Mouse (Mus musculus): ENCODE data around the gene Rab25. TPM values are rescaled to one million over a fixed set of nuclear protein-coding genes. Genes with fewer than 3 reads are reported as not detected.
A peak's percentile ranks its signal among the peaks of the same experiment; 100 is the strongest.

The Rab25 gene
- polyA plus RNA-seq, 1 experiment from 2014 or later = 55.6 TPM

DNA sequence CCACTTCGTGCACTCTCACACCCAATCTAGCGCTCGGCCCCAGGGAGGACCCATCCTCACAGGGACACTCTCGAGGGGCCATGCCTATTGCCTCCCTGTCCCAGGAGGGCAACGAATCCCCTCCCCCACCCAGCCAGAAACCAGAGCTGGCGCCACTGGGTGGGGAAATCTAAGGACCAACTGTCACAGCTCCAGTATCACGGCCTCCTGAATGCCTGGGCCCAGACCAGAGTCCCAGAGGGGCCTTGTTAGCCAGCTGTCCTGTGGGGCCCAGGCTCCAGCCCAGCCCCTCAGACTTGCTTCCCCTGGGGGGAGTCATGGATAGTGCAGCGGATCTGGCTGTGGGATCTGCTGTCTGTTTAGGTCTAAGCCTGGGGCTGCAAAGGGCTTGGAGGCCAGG is 20.5 kb downstream of the Rab25 start:
- Histone ChIP-seq H3K4me1 (replicated peaks; ENCODE audit: control insufficient read depth, insufficient read depth, low read length) (peaks cover 40% of the 10 kb centered on the region), H3K4me2 (ENCODE audit: low read length) (peak overlapping the region; percentile 3; the same call in 1 of the 2 replicates), H3K9me3 (ENCODE audit: control insufficient read depth, low read length) (no peaks in the 10 kb centered on the region), H3K27me3 (replicated peaks; ENCODE audit: control insufficient read depth, insufficient read depth, low read length) (no peaks in the 10 kb centered on the region), H3K27ac (ENCODE audit: low read depth) (no peak overlapping the region), H3K36me3 (ENCODE audit: control insufficient read depth, insufficient read depth, low read length) (peaks cover 13% of the 10 kb centered on the region), H3K4me3 (ENCODE audit: low read depth, low read length) (no peak overlapping the region), H3K9ac (ENCODE audit: low read length) (0 out of 2 replicates have a peak overlapping the region, but pooled peaks have one; percentile 7)
- ATAC-seq (replicated peaks; ENCODE audit: low FRiP score, low TSS enrichment, low read depth) (no peak), DNase-seq (ENCODE audit: low spot score) (no peak)
- 41% methylated on average over 8 of the region's 8 CpGs for WGBS

DNA sequence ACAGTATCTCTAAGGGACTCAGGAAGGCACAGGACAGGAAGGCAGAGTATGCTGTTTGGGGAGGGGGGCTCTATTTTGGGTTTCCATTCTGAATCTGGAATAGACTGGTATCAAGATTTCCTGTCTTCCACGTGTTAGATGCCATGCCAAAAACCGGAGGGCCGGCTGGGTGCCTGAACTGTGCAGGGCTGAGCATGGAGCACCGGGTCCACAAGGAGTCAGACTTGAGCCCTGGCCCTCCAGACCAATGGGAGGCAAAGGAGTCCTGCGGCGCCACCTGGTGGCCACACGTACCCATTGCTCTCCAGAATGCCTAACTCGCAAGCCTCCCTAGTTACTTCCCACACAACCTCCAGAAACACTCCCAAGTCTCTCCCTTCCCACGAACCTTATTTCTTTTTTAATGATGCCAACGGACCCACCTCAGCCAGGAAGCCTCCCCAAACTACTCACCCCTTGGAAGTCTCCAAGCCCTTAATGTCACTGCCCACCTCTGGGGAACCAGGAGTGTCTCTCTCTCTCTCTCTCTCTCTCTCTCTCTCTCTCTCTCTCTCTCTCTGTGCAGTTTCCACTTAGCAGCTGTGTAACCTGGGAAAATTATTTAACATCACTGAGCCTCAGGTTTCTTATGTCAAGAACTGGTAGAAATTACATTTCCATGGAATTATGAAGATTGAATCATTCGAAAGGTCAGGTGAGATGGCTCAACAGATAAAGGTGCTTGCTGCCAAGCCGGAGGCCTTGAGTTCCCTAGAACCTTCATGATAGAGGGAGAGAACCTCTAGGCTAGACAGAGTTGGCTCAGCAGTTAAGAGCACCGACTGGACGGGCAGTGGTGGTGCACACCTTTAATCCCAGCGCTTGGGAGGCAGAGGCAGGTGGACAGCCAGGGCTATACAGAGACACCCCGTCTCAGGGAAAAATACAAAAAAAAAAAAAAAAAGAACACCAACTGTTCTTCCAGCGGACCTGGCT is 21.7 kb downstream of the Rab25 start:
- H3K4me2 ChIP-seq (ENCODE audit: low read length) = peak overlapping the region; percentile 23; the same call in 1 of the 2 replicates
- 32% methylated on average over 17 of the region's 17 CpGs for WGBS
- H3K9ac ChIP-seq (ENCODE audit: low read length) = no peak overlapping the region

DNA sequence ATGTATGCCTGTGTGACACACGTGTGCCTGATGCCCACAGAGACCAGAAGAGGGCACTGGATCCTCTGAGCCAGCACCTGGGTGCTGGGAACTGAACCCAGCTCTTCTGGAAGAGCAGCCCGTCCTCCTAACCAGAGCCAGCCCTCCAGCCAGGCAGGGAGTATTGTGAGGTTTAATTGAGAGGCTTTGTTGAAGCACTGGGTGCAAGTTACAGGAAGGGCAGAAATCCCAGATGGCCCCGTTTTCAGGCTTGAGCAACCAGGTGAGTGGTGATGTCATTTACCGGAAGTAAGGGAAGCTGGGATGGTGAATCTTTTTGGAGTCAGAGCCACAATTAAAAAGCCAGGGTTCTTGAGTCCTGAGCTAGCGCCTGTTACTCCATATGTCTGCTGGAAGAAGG is 23.1 kb downstream of the Rab25 start:
- no peak overlapping the region for H3K9ac ChIP-seq (ENCODE audit: low read length)
- H3K4me3 ChIP-seq (ENCODE audit: low read depth, low read length) = no peak overlapping the region
- H3K9me3 ChIP-seq (ENCODE audit: control insufficient read depth, low read length) = no peaks in the 10 kb centered on the region
- WGBS = 84% methylated on average over 5 of the region's 5 CpGs
- peaks cover 13% of the 10 kb centered on the region for H3K36me3 ChIP-seq (ENCODE audit: control insufficient read depth, insufficient read depth, low read length)
- no peak overlapping the region for H3K4me2 ChIP-seq (ENCODE audit: low read length)
- peaks cover 34% of the 10 kb centered on the region for H3K4me1 ChIP-seq (replicated peaks; ENCODE audit: control insufficient read depth, insufficient read depth, low read length)
- ATAC-seq (replicated peaks; ENCODE audit: low FRiP score, low TSS enrichment, low read depth) (no peak), DNase-seq (ENCODE audit: low spot score) (no peak)
- no peak overlapping the region for H3K27ac ChIP-seq (ENCODE audit: low read depth)
- H3K27me3 ChIP-seq (replicated peaks; ENCODE audit: control insufficient read depth, insufficient read depth, low read length) = no peaks in the 10 kb centered on the region

More for the DNA sequence above, 21.7 kb downstream of the Rab25 start:
- Histone ChIP-seq H3K27me3 (replicated peaks; ENCODE audit: control insufficient read depth, insufficient read depth, low read length) (no peaks in the 10 kb centered on the region), H3K4me3 (ENCODE audit: low read depth, low read length) (no peak overlapping the region), H3K9me3 (ENCODE audit: control insufficient read depth, low read length) (no peaks in the 10 kb centered on the region), H3K36me3 (ENCODE audit: control insufficient read depth, insufficient read depth, low read length) (peaks cover 13% of the 10 kb centered on the region), H3K4me1 (replicated peaks; ENCODE audit: control insufficient read depth, insufficient read depth, low read length) (peaks cover 40% of the 10 kb centered on the region), H3K27ac (ENCODE audit: low read depth) (no peak overlapping the region)
- DNase-seq (ENCODE audit: low spot score) (peak; percentile 96), ATAC-seq (replicated peaks; ENCODE audit: low FRiP score, low TSS enrichment, low read depth) (peak; percentile 71)

DNA sequence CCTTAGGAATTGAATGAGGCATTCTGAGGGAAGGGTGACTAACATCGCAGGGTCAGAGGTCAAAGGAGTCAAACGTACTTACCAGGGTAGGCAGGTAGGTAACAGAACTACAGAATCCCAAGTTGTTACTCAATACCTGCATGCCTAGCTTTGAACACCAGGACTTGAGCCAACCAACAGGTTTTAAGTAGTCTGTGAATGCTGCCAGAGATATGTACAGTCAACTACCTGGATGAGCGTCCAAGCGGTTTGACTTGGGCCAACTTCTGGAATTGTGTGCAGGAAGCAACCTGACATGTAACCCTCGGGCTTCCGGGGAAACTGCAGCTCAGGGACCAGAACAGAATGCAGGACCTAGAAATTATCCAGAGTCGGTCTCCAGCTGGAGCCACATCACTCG is 25.1 kb downstream of the Rab25 start:
- H3K4me2 ChIP-seq (ENCODE audit: low read length) = no peak overlapping the region
- ATAC-seq (replicated peaks; ENCODE audit: low FRiP score, low TSS enrichment, low read depth) = no peak
- H3K9ac ChIP-seq (ENCODE audit: low read length) = no peak overlapping the region
- H3K4me1 ChIP-seq (replicated peaks; ENCODE audit: control insufficient read depth, insufficient read depth, low read length) = peaks cover 19% of the 10 kb centered on the region
- H3K27me3 ChIP-seq (replicated peaks; ENCODE audit: control insufficient read depth, insufficient read depth, low read length) = no peaks in the 10 kb centered on the region
- H3K36me3 ChIP-seq (ENCODE audit: control insufficient read depth, insufficient read depth, low read length) = peaks cover 13% of the 10 kb centered on the region
- no peak overlapping the region for H3K4me3 ChIP-seq (ENCODE audit: low read depth, low read length)
- H3K9me3 ChIP-seq (ENCODE audit: control insufficient read depth, low read length) = no peaks in the 10 kb centered on the region
- WGBS = 85% methylated on average over 8 of the region's 8 CpGs
- no peak for DNase-seq (ENCODE audit: low spot score)
- no peak overlapping the region for H3K27ac ChIP-seq (ENCODE audit: low read depth)

DNA sequence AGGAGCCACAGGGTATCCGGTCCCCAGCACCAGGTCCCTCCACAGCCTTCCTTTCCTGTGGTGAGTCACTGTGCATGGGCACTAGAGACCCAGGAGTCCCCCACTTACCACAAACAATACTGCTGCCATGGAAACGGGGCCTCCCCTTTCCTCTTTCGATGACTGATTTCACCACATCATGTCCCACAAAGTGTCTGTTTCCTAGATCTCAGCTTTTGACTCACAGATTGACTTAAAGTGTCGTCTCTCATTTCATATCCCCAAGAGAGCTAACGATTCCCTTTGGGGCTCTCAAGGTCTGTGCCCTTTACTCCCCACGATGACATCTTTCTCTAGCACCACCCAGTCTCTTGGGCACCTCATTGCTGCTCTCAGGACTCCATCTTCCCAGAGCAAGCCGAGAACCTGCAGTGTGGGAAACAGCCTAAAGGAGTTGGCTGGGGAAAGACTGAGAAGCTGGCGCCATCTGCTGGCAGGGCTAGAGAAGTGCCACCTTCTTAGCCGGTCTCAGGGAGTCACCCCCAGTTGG is 26.2 kb downstream of the Rab25 start:
- H3K4me2 ChIP-seq (ENCODE audit: low read length) = no peak overlapping the region
- H3K27me3 ChIP-seq (replicated peaks; ENCODE audit: control insufficient read depth, insufficient read depth, low read length) = no peaks in the 10 kb centered on the region
- no peak overlapping the region for H3K27ac ChIP-seq (ENCODE audit: low read depth)
- 0 out of 2 replicates have a peak, but pooled peaks cover 12% of the 10 kb centered on the region for H3K4me1 ChIP-seq (replicated peaks; ENCODE audit: control insufficient read depth, insufficient read depth, low read length)
- no peak overlapping the region for H3K4me3 ChIP-seq (ENCODE audit: low read depth, low read length)
- WGBS = 36% methylated on average over 9 of the region's 9 CpGs
- no peaks in the 10 kb centered on the region for H3K9me3 ChIP-seq (ENCODE audit: control insufficient read depth, low read length)
- no peak overlapping the region for H3K9ac ChIP-seq (ENCODE audit: low read length)
- ATAC-seq (replicated peaks; ENCODE audit: low FRiP score, low TSS enrichment, low read depth) (peak; percentile 59; the same call in 1 of the 2 replicates), DNase-seq (ENCODE audit: low spot score) (peak; percentile 87)
- peaks cover 13% of the 10 kb centered on the region for H3K36me3 ChIP-seq (ENCODE audit: control insufficient read depth, insufficient read depth, low read length)

DNA sequence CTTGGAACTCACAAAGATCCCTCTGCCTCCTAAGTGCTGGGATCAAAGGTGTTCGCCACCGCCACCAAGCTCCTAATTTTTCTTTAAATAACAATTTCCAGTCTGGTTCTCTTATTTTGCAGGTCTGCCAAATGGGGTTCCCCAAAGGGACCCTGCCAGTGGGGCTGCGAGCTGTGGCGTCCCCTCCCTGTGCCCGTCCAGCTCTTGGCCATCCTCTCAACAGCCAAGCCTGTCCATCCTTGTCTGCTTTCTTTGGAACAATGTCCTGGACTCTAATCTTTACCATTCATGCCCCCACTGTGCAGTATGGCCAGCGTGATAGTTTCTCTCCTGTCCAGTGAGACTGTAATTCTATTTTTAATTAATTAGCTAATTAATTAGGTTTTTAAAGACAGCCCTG is 26.9 kb downstream of the Rab25 start:
- no peak for ATAC-seq (replicated peaks; ENCODE audit: low FRiP score, low TSS enrichment, low read depth)

DNA sequence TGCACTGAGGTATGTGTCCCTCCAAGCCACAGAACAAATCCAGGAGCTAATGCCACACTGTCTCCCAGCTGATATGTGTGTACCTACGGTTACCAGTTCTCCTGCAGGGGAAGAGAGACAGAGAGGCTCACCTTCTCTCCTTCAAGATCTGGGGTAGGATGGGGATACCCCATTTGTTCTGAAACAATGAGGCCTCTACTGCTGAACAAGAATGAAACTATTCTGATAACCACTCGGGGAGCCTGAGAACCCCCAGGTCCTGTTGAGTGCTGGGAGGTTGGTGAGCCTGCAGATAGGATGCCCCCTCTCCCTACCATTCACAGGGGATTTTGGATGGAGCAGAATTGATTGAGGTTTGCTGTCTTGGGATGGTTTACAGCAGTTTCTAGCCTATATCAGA is 28.0 kb downstream of the Rab25 start:
- 79% methylated on average over 2 of the region's 2 CpGs for WGBS
- no peaks in the 10 kb centered on the region for H3K9me3 ChIP-seq (ENCODE audit: control insufficient read depth, low read length)
- no peak overlapping the region for H3K4me3 ChIP-seq (ENCODE audit: low read depth, low read length)
- H3K4me1 ChIP-seq (replicated peaks; ENCODE audit: control insufficient read depth, insufficient read depth, low read length) = no peaks in the 10 kb centered on the region
- H3K9ac ChIP-seq (ENCODE audit: low read length) = no peak overlapping the region
- no peak overlapping the region for H3K27ac ChIP-seq (ENCODE audit: low read depth)
- H3K36me3 ChIP-seq (ENCODE audit: control insufficient read depth, insufficient read depth, low read length) = peaks cover 9% of the 10 kb centered on the region
- ATAC-seq (replicated peaks; ENCODE audit: low FRiP score, low TSS enrichment, low read depth) (no peak), DNase-seq (ENCODE audit: low spot score) (no peak)
- H3K4me2 ChIP-seq (ENCODE audit: low read length) = no peak overlapping the region
- H3K27me3 ChIP-seq (replicated peaks; ENCODE audit: control insufficient read depth, insufficient read depth, low read length) = no peaks in the 10 kb centered on the region

More for the DNA sequence above, 26.9 kb downstream of the Rab25 start:
- peaks cover 13% of the 10 kb centered on the region for H3K36me3 ChIP-seq (ENCODE audit: control insufficient read depth, insufficient read depth, low read length)
- DNase-seq (ENCODE audit: low spot score) = no peak
- no peaks in the 10 kb centered on the region for H3K27me3 ChIP-seq (replicated peaks; ENCODE audit: control insufficient read depth, insufficient read depth, low read length)
- no peak overlapping the region for H3K9ac ChIP-seq (ENCODE audit: low read length)
- 0 out of 2 replicates have a peak, but pooled peaks cover 6% of the 10 kb centered on the region for H3K4me1 ChIP-seq (replicated peaks; ENCODE audit: control insufficient read depth, insufficient read depth, low read length)
- WGBS = 94% methylated on average over 6 of the region's 6 CpGs
- H3K9me3 ChIP-seq (ENCODE audit: control insufficient read depth, low read length) = no peaks in the 10 kb centered on the region
- H3K27ac ChIP-seq (ENCODE audit: low read depth) = no peak overlapping the region
- H3K4me3 ChIP-seq (ENCODE audit: low read depth, low read length) = no peak overlapping the region
- no peak overlapping the region for H3K4me2 ChIP-seq (ENCODE audit: low read length)

DNA sequence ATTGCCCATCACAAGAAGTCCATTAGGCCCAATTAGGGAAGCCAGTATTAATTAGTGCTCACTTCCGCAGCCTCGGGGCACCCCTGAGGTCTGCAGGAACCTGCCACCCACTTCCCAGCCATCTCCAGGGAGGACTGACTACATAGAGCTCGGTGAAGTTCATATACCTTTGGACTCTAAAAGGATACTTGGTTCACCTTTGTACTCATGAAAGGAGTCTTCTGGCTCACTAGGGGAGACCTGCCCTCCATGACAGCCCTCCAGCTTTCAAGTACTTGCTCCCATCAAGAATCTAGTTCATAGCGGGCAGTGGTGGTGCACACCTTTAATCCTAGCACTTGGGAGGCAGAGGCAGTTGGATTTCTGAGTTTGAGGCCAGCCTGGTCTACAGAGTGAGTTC is 29.7 kb downstream of the Rab25 start:
- DNase-seq (ENCODE audit: low spot score) (no peak), ATAC-seq (replicated peaks; ENCODE audit: low FRiP score, low TSS enrichment, low read depth) (no peak)
- WGBS = 81% methylated on average over 4 of the region's 4 CpGs
- Histone ChIP-seq H3K4me1 (replicated peaks; ENCODE audit: control insufficient read depth, insufficient read depth, low read length) (peaks cover under 1% of the 10 kb centered on the region), H3K36me3 (ENCODE audit: control insufficient read depth, insufficient read depth, low read length) (no peaks in the 10 kb centered on the region), H3K4me2 (ENCODE audit: low read length) (no peak overlapping the region), H3K27ac (ENCODE audit: low read depth) (no peak overlapping the region), H3K4me3 (ENCODE audit: low read depth, low read length) (no peak overlapping the region), H3K27me3 (replicated peaks; ENCODE audit: control insufficient read depth, insufficient read depth, low read length) (no peaks in the 10 kb centered on the region), H3K9ac (ENCODE audit: low read length) (no peak overlapping the region), H3K9me3 (ENCODE audit: control insufficient read depth, low read length) (no peaks in the 10 kb centered on the region)
